Mouse (Mus musculus) limb, embryonic 11.5 days (tissue): ENCODE data around the gene Foxn4. TPM values are rescaled to one million over a fixed set of nuclear protein-coding genes. Genes with fewer than 3 reads are reported as not detected.

Experiments used
- ATAC-seq: fragments of 200-750 bp; cut with Nextera tagmentation; 2 replicates; pipeline ENCODE4 v1.8.0; 2017; ENCODE audit warnings: low read depth; ENCODE audit not compliant: insufficient number of reproducible peaks, low FRiP score, low TSS enrichment
- DNase-seq: peaks from one replicate; pipeline ENCODE4 v3.0.0-alpha.2; 2015; ENCODE audit warnings: low spot score
- H3K27ac ChIP-seq: fragments of 300-500 bp; sonication (generic); replicated peaks from 2 replicates; pipeline ENCODE4 v1.5.1; 2014; ENCODE audit warnings: low read depth, mild to moderate bottlenecking, low read length
- H3K27me3 ChIP-seq: fragments of 300-500 bp; sonication (generic); 2 replicates; pipeline ENCODE4 v1.6.1; 2014; ENCODE audit warnings: mild to moderate bottlenecking, low read length, mixed read lengths; ENCODE audit not compliant: control insufficient read depth, insufficient read depth
- H3K36me3 ChIP-seq: fragments of 300-500 bp; sonication (generic); 2 replicates; pipeline ENCODE4 v1.6.1; 2014; ENCODE audit warnings: mild to moderate bottlenecking, low read length, moderate library complexity, mixed read lengths; ENCODE audit not compliant: control insufficient read depth, insufficient read depth
- H3K4me1 ChIP-seq: fragments of 300-500 bp; sonication (generic); 2 replicates; pipeline ENCODE4 v1.6.1; 2014; ENCODE audit warnings: low read length, mixed read lengths; ENCODE audit not compliant: control insufficient read depth, insufficient read depth
- H3K4me2 ChIP-seq: fragments of 300-500 bp; sonication (generic); 2 replicates; pipeline ENCODE4 v1.6.1; 2014; ENCODE audit warnings: low read depth, mild to moderate bottlenecking, moderate library complexity; ENCODE audit not compliant: severe bottlenecking
- H3K4me3 ChIP-seq: fragments of 300-500 bp; sonication (generic); 2 replicates; pipeline ENCODE4 v1.5.1; 2014; ENCODE audit warnings: low read depth, low read length
- H3K9ac ChIP-seq: fragments of 300-500 bp; sonication (generic); 2 replicates; pipeline ENCODE4 v1.6.1; 2014; ENCODE audit warnings: mild to moderate bottlenecking, low read length
- H3K9me3 ChIP-seq: fragments of 300-500 bp; sonication (generic); 2 replicates; pipeline ENCODE4 v1.6.1; 2016; ENCODE audit warnings: low read length; ENCODE audit not compliant: control insufficient read depth
- WGBS: fragments of 180-500 bp; shearing (Covaris S2); extraction: QIAGEN DNeasy Blood & Tissue Kit; methylation state at CpG from one replicate; pipeline ENCODE4 v1.1.7; 2014; 5-methylcytosine and 5-hydroxymethylcytosine counted together
- polyA plus RNA-seq: library from polyadenylated mRNA; unstranded; fragments of >200 nt; fragmentation: Nextera tagmentation; extraction: Ambion mirVana; gene quantifications from 2 replicates; pipeline ENCODE4 v1.2.1, GENCODE M21; 2014

Gene Foxn4
- polyA plus RNA-seq, 1 experiment from 2014 or later = not detected

DNA sequence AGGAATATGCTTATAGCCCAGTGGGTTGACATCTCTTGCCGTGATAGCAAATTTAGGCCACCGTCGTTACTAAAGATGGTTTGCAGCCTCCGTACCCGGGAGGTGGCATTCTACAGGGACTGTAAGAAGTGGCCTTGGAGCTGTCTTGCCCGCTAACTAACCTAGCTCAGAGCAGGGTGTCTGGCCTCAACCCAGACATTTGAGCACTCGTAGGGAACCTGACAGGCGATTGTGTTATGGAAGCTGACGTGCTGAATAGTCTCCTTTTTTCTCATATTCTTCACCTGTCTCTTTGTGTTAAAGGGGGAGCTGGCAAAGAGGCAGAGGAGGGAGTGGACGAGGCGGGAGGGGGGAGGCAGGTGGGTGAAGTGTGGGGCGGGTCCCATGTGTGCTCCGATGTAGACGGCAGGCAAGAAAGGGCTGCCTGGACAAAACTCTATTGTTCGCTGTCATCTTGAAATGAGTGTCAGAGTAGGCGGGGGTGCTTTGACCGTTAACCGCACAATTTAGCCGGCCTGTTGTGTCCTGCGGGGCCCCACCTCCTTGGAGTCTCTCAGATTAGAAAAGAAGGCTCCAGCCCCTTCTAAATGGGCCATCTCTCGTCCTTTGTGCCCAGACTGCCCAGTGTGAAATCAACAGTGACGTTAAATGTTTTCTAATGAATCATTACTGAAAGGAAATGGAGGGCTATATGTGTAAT is 25.7 kb upstream of the Foxn4 start:
- Histone ChIP-seq H3K36me3 (no peaks in the 10 kb centered on the region), H3K27me3 (no peaks in the 10 kb centered on the region), H3K4me3 (no peak overlapping the region), H3K9me3 (no peaks in the 10 kb centered on the region), H3K9ac (no peak overlapping the region), H3K4me2 (no peak overlapping the region), H3K27ac (no peak overlapping the region), H3K4me1 (peaks cover 12% of the 10 kb centered on the region; the same call in 1 of the 2 replicates)
- 75% methylated on average over 22 of the region's 22 CpGs for WGBS
- DNase-seq (no peak), ATAC-seq (no peak)

DNA sequence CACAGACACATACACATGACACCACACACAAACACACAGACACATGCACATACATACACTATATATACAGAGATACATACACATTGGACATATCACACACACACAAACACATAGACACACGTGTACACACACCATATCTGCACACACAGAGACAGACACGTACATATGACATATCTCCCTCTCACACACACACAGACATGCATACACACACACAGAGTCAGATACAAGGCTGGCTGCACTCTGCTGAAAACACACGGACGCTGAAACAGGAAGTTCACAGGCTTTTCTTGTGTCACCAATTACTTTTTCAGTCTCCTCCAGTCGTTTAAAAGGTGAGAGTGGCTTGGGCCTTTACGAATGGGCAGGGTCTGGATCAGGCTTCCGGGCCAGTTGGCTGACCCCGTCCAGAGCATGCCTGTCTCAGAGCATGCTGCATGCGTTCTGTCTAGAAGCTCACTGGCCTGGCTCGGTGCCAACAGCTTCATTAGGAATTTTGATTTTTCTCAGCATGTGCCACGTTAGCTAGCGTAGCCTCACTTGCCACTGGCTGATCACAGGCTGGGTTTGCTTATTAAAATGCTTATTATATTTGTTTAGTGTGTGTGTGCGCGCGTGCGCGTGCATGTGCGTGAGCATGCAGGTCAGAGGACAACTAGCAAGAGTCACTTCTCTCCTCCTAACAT is 24.7 kb upstream of the Foxn4 start:
- no peak overlapping the region for H3K4me2 ChIP-seq
- no peak for ATAC-seq
- peak; percentile 51 for DNase-seq
- no peak overlapping the region for H3K4me3 ChIP-seq
- peaks cover 12% of the 10 kb centered on the region; the same call in 1 of the 2 replicates for H3K4me1 ChIP-seq
- no peak overlapping the region for H3K9ac ChIP-seq
- H3K9me3 ChIP-seq = no peaks in the 10 kb centered on the region
- H3K27me3 ChIP-seq = no peaks in the 10 kb centered on the region
- 61% methylated on average over 18 of the region's 18 CpGs for WGBS
- no peaks in the 10 kb centered on the region for H3K36me3 ChIP-seq
- H3K27ac ChIP-seq = no peak overlapping the region

DNA sequence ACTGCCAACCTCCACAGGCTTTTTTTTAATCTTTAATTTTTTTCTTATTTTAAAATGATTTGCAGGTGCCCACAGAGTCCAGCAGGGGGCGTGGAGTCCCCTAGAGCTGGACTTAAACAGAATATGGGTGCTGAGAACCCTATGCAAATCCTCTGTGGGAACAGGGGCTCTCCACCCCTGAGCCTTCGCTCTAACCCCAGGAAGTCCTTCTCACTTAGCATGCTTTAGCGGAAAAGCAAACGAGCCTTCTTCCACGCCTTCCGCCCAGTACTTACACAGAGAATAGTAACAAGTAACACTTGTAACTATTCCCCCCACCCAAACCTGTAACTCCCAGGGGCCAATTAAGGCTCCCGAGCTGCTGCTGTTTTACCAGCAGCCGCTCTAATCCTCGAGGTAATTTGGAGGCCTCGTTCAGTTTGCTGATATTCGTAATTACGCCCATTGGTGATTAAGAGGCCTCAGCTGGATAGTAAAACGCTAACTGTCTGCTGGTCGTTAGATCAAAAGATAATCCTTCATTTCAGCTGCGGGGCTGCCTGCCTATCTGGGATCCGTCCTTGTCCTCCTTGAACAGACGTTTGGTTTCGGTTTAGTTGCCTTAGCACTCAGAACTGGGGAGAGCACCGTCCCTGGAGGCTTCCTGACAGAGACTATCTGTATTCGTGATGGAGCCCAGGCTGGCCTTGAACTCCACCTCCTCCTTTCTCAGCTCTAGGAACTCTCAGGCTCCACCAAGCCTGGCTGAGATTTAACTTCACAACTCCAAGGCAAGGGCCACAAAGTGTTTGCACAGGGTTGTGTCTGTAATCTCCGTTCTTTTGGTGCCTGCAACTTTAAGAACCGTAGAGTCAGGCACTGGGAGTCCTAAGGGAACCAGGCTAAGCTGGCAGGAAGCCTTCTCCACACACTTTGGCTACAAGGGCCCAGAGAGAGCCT is 23.4 kb upstream of the Foxn4 start:
- no peak overlapping the region for H3K4me2 ChIP-seq
- DNase-seq = peak; percentile 39
- H3K27me3 ChIP-seq = no peaks in the 10 kb centered on the region

DNA sequence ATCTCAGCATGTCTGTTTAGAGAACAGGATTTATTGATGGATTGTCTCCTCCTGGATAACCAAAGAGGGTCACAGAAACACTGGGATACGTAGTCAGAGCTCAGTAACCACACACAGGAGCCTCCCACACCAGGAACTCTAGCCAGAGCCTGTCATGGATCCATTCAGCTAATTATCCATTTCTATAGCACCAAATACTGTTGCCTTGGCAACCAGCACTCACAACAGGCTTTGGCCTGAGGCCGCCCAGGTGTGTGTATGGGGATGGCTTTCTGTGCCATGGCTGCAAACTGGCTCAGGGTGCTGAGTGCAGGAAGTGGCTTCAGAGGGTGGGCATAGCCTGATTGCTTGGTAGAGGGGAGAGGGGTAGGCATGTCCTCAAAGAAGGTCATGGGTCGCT is 16.4 kb upstream of the Foxn4 start:
- Histone ChIP-seq H3K4me3 (no peak overlapping the region), H3K4me1 (0 out of 2 replicates have a peak, but pooled peaks cover 2% of the 10 kb centered on the region), H3K9me3 (no peaks in the 10 kb centered on the region), H3K9ac (no peak overlapping the region), H3K27me3 (no peaks in the 10 kb centered on the region), H3K4me2 (no peak overlapping the region), H3K27ac (no peak overlapping the region), H3K36me3 (no peaks in the 10 kb centered on the region)
- WGBS = 79% methylated on average over 3 of the region's 3 CpGs
- DNase-seq = no peak
- ATAC-seq = no peak

More for the DNA sequence above, 23.4 kb upstream of the Foxn4 start:
- 13% methylated on average over 22 of the region's 22 CpGs for WGBS
- no peaks in the 10 kb centered on the region for H3K36me3 ChIP-seq
- ATAC-seq = no peak
- no peak overlapping the region for H3K4me3 ChIP-seq
- H3K4me1 ChIP-seq = peaks cover 12% of the 10 kb centered on the region; the same call in 1 of the 2 replicates
- H3K9me3 ChIP-seq = no peaks in the 10 kb centered on the region
- no peak overlapping the region for H3K27ac ChIP-seq
- H3K9ac ChIP-seq = no peak overlapping the region

DNA sequence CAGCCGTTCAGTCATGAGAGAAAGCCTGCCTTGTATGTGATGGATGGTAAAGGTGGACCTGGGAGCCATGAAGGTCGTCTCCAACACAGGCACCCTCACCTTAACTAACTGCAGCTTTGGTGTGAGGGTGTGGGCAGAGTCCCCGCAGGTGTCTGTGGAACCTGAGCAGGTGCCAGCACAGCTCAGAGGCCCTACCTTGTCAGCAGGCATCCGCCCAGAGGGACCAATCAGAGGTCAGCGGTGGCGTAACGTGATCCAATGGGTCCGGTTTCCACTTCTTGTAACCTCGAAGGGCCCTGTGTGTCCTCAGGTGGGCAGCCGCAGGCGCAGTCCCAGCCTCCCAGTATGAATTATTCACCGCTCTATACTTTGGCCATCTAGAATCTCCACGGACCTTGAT is 15.3 kb upstream of the Foxn4 start, which contains the start of gene Myo1h:
Myo1h (plus strand) TSS at position 293 of the 400 bp plus-strand sequence.
- WGBS = 36% methylated on average over 13 of the region's 13 CpGs
- H3K27ac ChIP-seq = no peak within 1 kb of the TSS
- H3K4me2 ChIP-seq = no peak within 1 kb of the TSS
- no peak within 1 kb of the TSS for H3K4me3 ChIP-seq
- H3K9ac ChIP-seq = no peak within 1 kb of the TSS
- no peaks in the 10 kb centered on the region for H3K27me3 ChIP-seq
- H3K4me1 ChIP-seq = peaks cover 6% of the 10 kb centered on the region; the same call in 1 of the 2 replicates
- ATAC-seq (no peak), DNase-seq (no peak)
- H3K9me3 ChIP-seq = no peaks in the 10 kb centered on the region
- H3K36me3 ChIP-seq = no peaks in the 10 kb centered on the region

DNA sequence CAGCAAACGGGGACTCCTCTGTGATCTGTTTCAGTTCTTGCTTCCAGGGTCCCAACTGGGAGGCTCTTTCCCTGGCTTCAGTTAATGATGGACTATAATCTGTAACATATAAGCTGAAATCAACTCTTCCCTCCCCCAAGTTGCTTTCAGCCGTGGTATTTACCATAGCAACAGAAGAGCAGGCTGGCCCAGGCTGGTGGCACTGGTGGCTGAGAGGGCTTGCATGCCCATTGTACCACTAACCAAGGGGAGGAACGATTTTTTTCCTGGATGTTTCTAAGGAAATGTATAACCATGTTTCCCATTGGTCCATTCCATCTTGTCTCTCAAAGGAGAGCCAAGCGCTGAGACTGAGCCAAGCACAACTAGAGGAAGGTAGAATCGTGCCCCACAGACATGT is 14.8 kb upstream of the Foxn4 start:
- no peaks in the 10 kb centered on the region for H3K9me3 ChIP-seq
- H3K4me2 ChIP-seq = no peak overlapping the region
- 83% methylated on average over 5 of the region's 5 CpGs for WGBS
- ATAC-seq (no peak), DNase-seq (no peak)
- no peak overlapping the region for H3K9ac ChIP-seq
- H3K27me3 ChIP-seq = no peaks in the 10 kb centered on the region
- H3K4me3 ChIP-seq = no peak overlapping the region
- H3K36me3 ChIP-seq = no peaks in the 10 kb centered on the region
- H3K27ac ChIP-seq = no peak overlapping the region
- H3K4me1 ChIP-seq = peaks cover 6% of the 10 kb centered on the region; the same call in 1 of the 2 replicates

DNA sequence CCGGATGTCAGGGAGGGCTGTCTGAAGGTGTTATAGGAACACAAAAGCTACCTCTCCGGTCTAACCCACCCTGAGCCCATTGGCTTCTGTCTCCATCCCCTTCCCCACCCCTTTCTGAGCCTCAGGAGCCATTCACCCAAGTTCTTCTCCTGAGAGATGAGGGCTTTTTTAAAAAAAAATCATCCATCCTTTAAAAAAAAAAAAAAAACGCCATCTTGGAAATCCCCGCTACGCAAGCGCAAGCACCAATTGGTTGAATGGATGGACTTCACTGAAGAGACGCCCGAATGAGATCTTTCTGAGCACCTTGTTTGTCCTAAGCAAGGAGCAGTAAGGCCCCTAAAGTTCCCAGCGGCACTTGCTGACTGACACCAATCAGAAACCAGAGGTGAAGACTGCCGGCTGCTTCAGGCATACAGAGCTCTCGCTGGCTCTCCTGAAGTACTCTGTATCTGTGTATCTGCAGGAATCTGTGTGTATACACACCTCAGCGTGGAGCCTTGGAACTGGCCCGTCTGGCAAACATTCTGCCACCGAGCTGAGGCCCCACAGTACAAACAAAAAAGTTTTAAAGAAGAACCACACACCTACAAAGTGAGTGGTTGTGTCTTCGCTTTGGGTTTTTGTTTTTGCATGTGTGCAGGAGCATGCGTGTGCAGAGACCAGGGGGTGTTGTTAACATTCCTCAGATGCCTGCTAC is 13.4 kb upstream of the Foxn4 start:
- H3K27me3 ChIP-seq = no peaks in the 10 kb centered on the region
- ATAC-seq (no peak), DNase-seq (no peak)
- no peak overlapping the region for H3K4me3 ChIP-seq
- H3K4me1 ChIP-seq = peaks cover 6% of the 10 kb centered on the region; the same call in 1 of the 2 replicates
- H3K9me3 ChIP-seq = no peaks in the 10 kb centered on the region
- WGBS = 85% methylated on average over 16 of the region's 16 CpGs
- no peak overlapping the region for H3K9ac ChIP-seq
- H3K27ac ChIP-seq = no peak overlapping the region
- no peaks in the 10 kb centered on the region for H3K36me3 ChIP-seq
- H3K4me2 ChIP-seq = no peak overlapping the region
